In the genomic region with DNA sequence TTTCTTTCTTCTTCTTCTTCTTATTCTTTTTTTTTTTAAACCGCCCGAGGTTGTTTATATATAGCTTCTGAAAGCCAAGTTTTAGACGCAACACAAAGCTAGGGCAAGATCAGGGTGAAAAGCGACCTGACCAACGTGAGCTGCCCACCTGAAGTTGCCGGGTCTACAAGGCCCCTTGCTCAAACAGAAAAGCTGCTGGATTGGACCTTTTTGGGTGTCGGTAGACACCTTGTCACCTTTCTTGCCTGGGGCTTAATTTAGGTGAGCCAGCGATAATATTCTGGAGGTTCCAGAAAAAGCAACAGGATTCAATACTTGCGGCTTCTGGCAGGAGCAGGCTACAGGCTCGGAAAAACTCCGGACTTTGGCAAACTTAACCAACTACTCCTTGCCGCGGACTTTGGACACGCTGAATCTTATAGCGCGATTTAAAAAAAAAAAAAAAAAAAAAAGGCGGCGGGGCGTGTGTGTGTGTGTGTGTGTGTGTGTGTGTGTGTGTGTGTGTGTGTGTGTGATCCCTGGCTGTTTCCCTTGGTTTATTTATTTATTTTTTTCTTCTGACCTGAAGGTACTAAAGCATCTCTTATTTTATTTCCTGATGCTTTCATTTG, we compare ENCODE assay signal across 8 mouse cellular contexts.
DNase-seq lines count a peak whose midpoint lies in the region; ATAC-seq lines count a peak whose summit lies in the region.

No protein-coding gene starts in this region.

- H3K36me3 ChIP-seq in heart, embryonic 14.5 days (ENCODE audit: control insufficient read depth, insufficient read depth, low read length): no peaks in the 10 kb centered on the region
- H3K36me3 ChIP-seq in embryonic facial prominence, embryonic 10.5 days (replicated peaks): no peaks in the 10 kb centered on the region
- no peaks in the 10 kb centered on the region for H3K36me3 ChIP-seq in limb, embryonic 15.5 days

- peak overlapping the region; percentile 55; the same call in 1 of the 2 replicates for H3K4me2 ChIP-seq in heart, embryonic 14.5 days (ENCODE audit: low read length)
- peak overlapping the region; percentile 65 for H3K4me2 ChIP-seq in limb, embryonic 15.5 days

- H3K9ac ChIP-seq in heart, embryonic 14.5 days (ENCODE audit: low read length): no peak overlapping the region
- no peak overlapping the region for H3K9ac ChIP-seq in limb, embryonic 15.5 days

- peak overlapping the region in 1 of 2 experiments; percentile 34; a peak in 2 of 4 replicates for H3K4me3 ChIP-seq in heart, embryonic 14.5 days (ENCODE audit: control insufficient read depth in 1 of 2, insufficient read depth in 1 of 2, low read depth in 1 of 2, low read length in 2 of 2)
- peak overlapping the region; percentile 77 for H3K4me3 ChIP-seq in embryonic facial prominence, embryonic 10.5 days
- peak overlapping the region; percentile 61 for H3K4me3 ChIP-seq in limb, embryonic 15.5 days

- H3K27ac ChIP-seq in heart, embryonic 14.5 days (replicated peaks in 1 of 2; ENCODE audit: control insufficient read depth in 1 of 2, insufficient read depth in 1 of 2, low read depth in 2 of 2, low read length in 2 of 2): no peak overlapping the region
- no peak overlapping the region for H3K27ac ChIP-seq in embryonic facial prominence, embryonic 10.5 days (replicated peaks)
- no peak overlapping the region for H3K27ac ChIP-seq in limb, embryonic 15.5 days

- H3K9me3 ChIP-seq in heart, embryonic 14.5 days (ENCODE audit: control insufficient read depth, low read length): no peaks in the 10 kb centered on the region
- no peaks in the 10 kb centered on the region for H3K9me3 ChIP-seq in embryonic facial prominence, embryonic 10.5 days
- no peaks in the 10 kb centered on the region for H3K9me3 ChIP-seq in limb, embryonic 15.5 days

- WGBS in heart, embryonic 14.5 days: 5% methylated on average over 16 of the region's 19 CpGs
- WGBS in embryonic facial prominence, embryonic 10.5 days: 1% methylated on average over 16 of the region's 19 CpGs
- 6% methylated on average over 19 of the region's 19 CpGs for WGBS in limb, embryonic 15.5 days

- no peak for DNase-seq in heart, adult 11 months
- DNase-seq in 3T3-L1 (ENCODE audit: low read depth, low spot score): peak; percentile 64
- DNase-seq in embryonic facial prominence, embryonic 10.5 days (ENCODE audit: low spot score): peak; percentile 35
- DNase-seq in spleen, postnatal 10 days (ENCODE audit: low spot score in 2 of 2): no peak
- no peak for DNase-seq in urinary bladder, adult 18-20 months (ENCODE audit: low spot score in 2 of 2)
- no peak for DNase-seq in ovary, adult 18-20 months (ENCODE audit: low spot score)

- no peak for ATAC-seq in heart, embryonic 14.5 days (ENCODE audit: insufficient number of reproducible peaks, insufficient read depth, low FRiP score, low read depth)
- ATAC-seq in limb, embryonic 15.5 days (ENCODE audit: insufficient number of reproducible peaks, low FRiP score, low TSS enrichment, low read depth): no peak

- peaks cover 2 to 27% of the 10 kb centered on the region in 2 experiments; a peak in 3 of 4 replicates for H3K4me1 ChIP-seq in heart, embryonic 14.5 days (ENCODE audit: control insufficient read depth in 2 of 2, insufficient read depth in 2 of 2, low read length in 2 of 2)
- peaks cover 43% of the 10 kb centered on the region for H3K4me1 ChIP-seq in embryonic facial prominence, embryonic 10.5 days
- peaks cover 44% of the 10 kb centered on the region for H3K4me1 ChIP-seq in limb, embryonic 15.5 days

- H3K27me3 ChIP-seq in heart, embryonic 14.5 days (ENCODE audit: control insufficient read depth, insufficient read depth, low read length): peaks cover 64% of the 10 kb centered on the region
- H3K27me3 ChIP-seq in embryonic facial prominence, embryonic 10.5 days (replicated peaks; ENCODE audit: low read depth, poor library complexity, severe bottlenecking): peaks cover 97% of the 10 kb centered on the region
- H3K27me3 ChIP-seq in limb, embryonic 15.5 days: peaks cover 44% of the 10 kb centered on the region

Comparison
In these comparisons a context has a peak if more than half of its experiments do, and no peak if none do; other contexts are left out.
1. DNase-seq: peak in 3T3-L1 (single experiment) and embryonic facial prominence, embryonic 10.5 days (single experiment); none in heart, adult 11 months (single experiment), spleen, postnatal 10 days (0 of 2), urinary bladder, adult 18-20 months (0 of 2) and ovary, adult 18-20 months (single experiment).